Mouse (Mus musculus): ENCODE measurements around the gene Xrcc4.

DNA sequence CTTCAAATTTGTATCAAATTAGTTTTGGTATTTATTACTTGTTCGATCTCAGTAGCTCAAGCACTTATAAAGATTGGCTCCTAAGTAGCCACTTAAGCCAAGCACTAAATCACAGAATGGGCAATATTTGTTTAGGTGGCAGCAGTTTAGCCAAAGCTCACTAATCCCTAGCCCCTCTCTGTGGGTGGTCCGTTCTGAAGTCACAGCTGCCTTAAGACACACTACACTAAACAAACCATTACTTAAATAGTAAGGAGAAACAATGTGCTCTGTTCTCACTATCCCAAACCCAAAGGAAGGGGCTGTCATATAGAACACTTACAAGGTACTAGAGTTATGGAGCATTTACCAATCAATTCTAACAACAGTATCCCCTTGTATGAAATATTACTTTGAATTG, 49.8 kb downstream of the Xrcc4 start:
- no peak for TF ChIP-seq CTCF (IDR thresholded peaks at IDR 0.05; ENCODE audit: control insufficient read depth, insufficient read depth, insufficient read length)
- TF ChIP-seq MAX (IDR thresholded peaks at IDR 0.05): no peak
- no peak for TF ChIP-seq FOSL1 (IDR thresholded peaks at IDR 0.05; ENCODE audit: insufficient read depth, low read length, poor library complexity, severe bottlenecking)
- TF ChIP-seq USF1 (IDR thresholded peaks at IDR 0.05; ENCODE audit: low read depth): no peak

Measured in C2C12 (cell line).